In genomic region chr5:138996322-138997073, GRCm38 (mm10) we compare ENCODE assay signal across 9 mouse cellular contexts. TPM values are rescaled to one million over a fixed set of nuclear protein-coding genes. Genes with fewer than 3 reads are reported as not detected.
DNase-seq lines count a peak whose midpoint lies in the region; ATAC-seq and TF ChIP-seq lines count a peak whose summit lies in the region.
"Had no signal": no experiment of that assay in that cellular context is flagged by ENCODE, and none has a peak within 500 bp of the region (broad histone marks: within the 10 kb centered on the region; RNA-seq: fewer than 3 reads in every experiment).

No protein-coding gene starts in this region.

- peak; percentile 50 for DNase-seq in kidney, adult 9 months
- no peak for DNase-seq in kidney, adult 11 months
- peak; percentile 51 for DNase-seq in forebrain, embryonic 10.5 days (ENCODE audit: extremely low spot score, low spot score)
- DNase-seq in right cerebral cortex, adult 2 months (ENCODE audit: low spot score in 2 of 2): peak; percentile 45 to 46
- DNase-seq in spleen, adult 18-20 months: no peak

- WGBS in forebrain, embryonic 10.5 days: 1% methylated on average over 24 of the region's 24 CpGs
- WGBS in hindbrain, embryonic 16.5 days: 5% methylated on average over 24 of the region's 24 CpGs
- 7% methylated on average over 24 of the region's 24 CpGs for WGBS in liver, embryonic 15.5 days (ENCODE audit: insufficient replicate concordance)

- peak; percentile 28; the same call in 1 of the 2 replicates for TF ChIP-seq CTCF in bone marrow macrophage, adult 2 months (IDR thresholded peaks at IDR 0.05; ENCODE audit: low read depth, low read length)

- ATAC-seq in hindbrain, embryonic 16.5 days: no peak
- ATAC-seq in liver, embryonic 15.5 days (ENCODE audit: insufficient read depth): no peak

- peaks cover 96% of the 10 kb centered on the region for H3K27me3 ChIP-seq in forebrain, embryonic 10.5 days (ENCODE audit: poor library complexity, severe bottlenecking)
- H3K27me3 ChIP-seq in hindbrain, embryonic 16.5 days (replicated peaks; ENCODE audit: control insufficient read depth, insufficient read depth, low read length): peaks cover 37% of the 10 kb centered on the region
- peaks cover 95% of the 10 kb centered on the region for H3K27me3 ChIP-seq in liver, embryonic 15.5 days

- peak overlapping the region; percentile 93 for H3K9ac ChIP-seq in hindbrain, embryonic 16.5 days (ENCODE audit: low read depth, low read length)
- H3K9ac ChIP-seq in liver, embryonic 15.5 days: no peak overlapping the region

- no peaks in the 10 kb centered on the region for H3K36me3 ChIP-seq in forebrain, embryonic 10.5 days (replicated peaks)
- H3K36me3 ChIP-seq in hindbrain, embryonic 16.5 days (ENCODE audit: control insufficient read depth, insufficient read depth, low read length): no peaks in the 10 kb centered on the region
- no peaks in the 10 kb centered on the region for H3K36me3 ChIP-seq in liver, embryonic 15.5 days (replicated peaks)
- H3K36me3 ChIP-seq: G1E had no signal

- H3K4me3 ChIP-seq in bone marrow macrophage, adult 2 months (ENCODE audit: insufficient read depth, low read length): peak overlapping the region; percentile 81
- peak overlapping the region; percentile 75 for H3K4me3 ChIP-seq in forebrain, embryonic 10.5 days
- peak overlapping the region; percentile 83 for H3K4me3 ChIP-seq in hindbrain, embryonic 16.5 days (ENCODE audit: low read length)
- 0 out of 2 replicates have a peak overlapping the region, but pooled peaks have one; percentile 57 for H3K4me3 ChIP-seq in liver, embryonic 15.5 days (replicated peaks)

- H3K27ac ChIP-seq in bone marrow macrophage, adult 2 months (ENCODE audit: insufficient read depth, low read depth, low read length): no peak overlapping the region
- peak overlapping the region; percentile 84 for H3K27ac ChIP-seq in forebrain, embryonic 10.5 days
- peak overlapping the region; percentile 92 for H3K27ac ChIP-seq in hindbrain, embryonic 16.5 days (ENCODE audit: low read depth, low read length)
- H3K27ac ChIP-seq in liver, embryonic 15.5 days (replicated peaks): no peak overlapping the region

- peaks cover under 1% of the 10 kb centered on the region; the same call in 1 of the 2 replicates for H3K9me3 ChIP-seq in forebrain, embryonic 10.5 days
- 0 out of 2 replicates have a peak, but pooled peaks cover 2% of the 10 kb centered on the region for H3K9me3 ChIP-seq in hindbrain, embryonic 16.5 days (ENCODE audit: control insufficient read depth, low read length)
- no peaks in the 10 kb centered on the region for H3K9me3 ChIP-seq in liver, embryonic 15.5 days (replicated peaks)

- H3K4me1 ChIP-seq in bone marrow macrophage, adult 2 months (ENCODE audit: control insufficient read depth, insufficient read depth, low read length): peaks cover 21% of the 10 kb centered on the region
- peaks cover 78% of the 10 kb centered on the region for H3K4me1 ChIP-seq in forebrain, embryonic 10.5 days
- H3K4me1 ChIP-seq in hindbrain, embryonic 16.5 days (ENCODE audit: control insufficient read depth, insufficient read depth, low read depth, low read length): peaks cover 52% of the 10 kb centered on the region
- H3K4me1 ChIP-seq in liver, embryonic 15.5 days (replicated peaks): peaks cover 44% of the 10 kb centered on the region

- TF ChIP-seq POLR2A in bone marrow macrophage, adult 2 months (IDR thresholded peaks at IDR 0.05; ENCODE audit: borderline replicate concordance, low read depth, low read length): no peak

- H3K4me2 ChIP-seq in hindbrain, embryonic 16.5 days (ENCODE audit: low read length): peak overlapping the region; percentile 96
- peak overlapping the region; percentile 74 for H3K4me2 ChIP-seq in liver, embryonic 15.5 days

RNA-seq across cellular contexts. Expression of gene Pdgfa, which starts 0.7 kb away (rescaled TPM):
- polyA plus RNA-seq in bone marrow macrophage, adult 2 months (2012; ENCODE audit: insufficient read depth, insufficient read length, missing spikeins): 15.6 and 15.8 TPM in 2 replicates
- 12.3 and 14.3 TPM in 2 replicates for polyA plus RNA-seq in forebrain, embryonic 10.5 days (2016; fragmentation: Nextera tagmentation; extraction: Ambion mirVana)
- polyA plus RNA-seq in hindbrain, embryonic 16.5 days (2015; fragmentation: Nextera tagmentation; extraction: Ambion mirVana): 26.2 and 33.4 TPM in 2 replicates
- 1.6 and 3.0 TPM in 2 replicates for polyA plus RNA-seq in liver, embryonic 15.5 days (2015; fragmentation: Nextera tagmentation; extraction: Ambion mirVana)
- polyA plus RNA-seq: G1E had no signal

Comparison
In these comparisons a context has a peak if more than half of its experiments do, and no peak if none do; other contexts are left out.
1. DNase-seq: peak in kidney, adult 9 months (single experiment), forebrain, embryonic 10.5 days (single experiment) and right cerebral cortex, adult 2 months (2 of 2); none in kidney, adult 11 months (single experiment) and spleen, adult 18-20 months (0 of 2).
2. H3K27ac ChIP-seq: peak in forebrain, embryonic 10.5 days (single experiment) and hindbrain, embryonic 16.5 days (single experiment); none in bone marrow macrophage, adult 2 months (single experiment) and liver, embryonic 15.5 days (single experiment).
3. Peak in every context shown above with its lines, with median percentiles within 50 percentile points of each other: H3K4me3 ChIP-seq.